37 mouse cellular contexts compared by ENCODE assay signal in the genomic region with DNA sequence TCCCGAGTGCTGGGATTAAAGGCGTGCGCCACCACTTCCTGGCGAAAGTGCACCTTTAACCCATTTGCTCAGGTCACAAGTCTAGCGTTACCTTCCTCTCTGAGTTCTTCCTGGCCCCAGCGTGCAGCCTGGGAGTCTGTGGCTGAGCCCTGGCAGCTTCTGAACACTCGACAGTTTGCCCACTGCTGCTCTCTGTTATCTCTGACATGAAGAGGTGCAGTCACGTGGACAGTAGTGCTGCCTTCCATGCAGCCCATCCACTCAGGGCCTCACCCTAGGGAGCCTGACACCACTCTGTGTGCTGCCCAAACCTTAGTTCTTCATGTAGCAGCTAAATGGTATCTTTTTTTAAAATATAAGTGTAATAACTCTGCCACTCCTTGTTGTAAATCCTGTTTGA. TPM values are rescaled to one million over a fixed set of nuclear protein-coding genes. Genes with fewer than 3 reads are reported as not detected.
DNase-seq lines count a peak whose midpoint lies in the region; ATAC-seq and TF ChIP-seq lines count a peak whose summit lies in the region.
"Had no signal": no experiment of that assay in that cellular context is flagged by ENCODE, and none has a peak within 500 bp of the region (broad histone marks: within the 10 kb centered on the region; RNA-seq: fewer than 3 reads in every experiment).

No protein-coding gene starts in this region.

- WGBS in heart, postnatal 0 days, result 53% methylated on average over 8 of the region's 8 CpGs
- WGBS in heart, embryonic 11.5 days (ENCODE audit: insufficient replicate concordance), result 67% methylated on average over 8 of the region's 8 CpGs
- WGBS in liver, embryonic 15.5 days (ENCODE audit: insufficient replicate concordance), result 47% methylated on average over 8 of the region's 8 CpGs
- WGBS in hindbrain, postnatal 0 days, result 91% methylated on average over 8 of the region's 8 CpGs
- 80% methylated on average over 8 of the region's 8 CpGs for WGBS in lung, adult 2 months

- H3K4me3 ChIP-seq in heart, postnatal 0 days (ENCODE audit: low read depth, low read length), result no peak overlapping the region
- H3K4me3 ChIP-seq in heart, embryonic 11.5 days (ENCODE audit: low read depth, low read length), result no peak overlapping the region
- no peak overlapping the region for H3K4me3 ChIP-seq in liver, embryonic 15.5 days (replicated peaks)
- H3K4me3 ChIP-seq in hindbrain, postnatal 0 days (ENCODE audit: low read length), result no peak overlapping the region
- no peak overlapping the region for H3K4me3 ChIP-seq in lung, adult 2 months (replicated peaks; ENCODE audit: extremely low read depth, low read depth, low read length)
- H3K4me3 ChIP-seq: embryonic facial prominence, embryonic 13.5 days; gastrocnemius, adult 2 months; intestine, embryonic 15.5 days; lung, embryonic 15.5 days; midbrain, embryonic 12.5 days had no signal

- no peaks in the 10 kb centered on the region for H3K27me3 ChIP-seq in heart, postnatal 0 days (ENCODE audit: control insufficient read depth, insufficient read depth, low read length)
- H3K27me3 ChIP-seq in heart, embryonic 11.5 days (ENCODE audit: control insufficient read depth, insufficient read depth, low read length), result no peaks in the 10 kb centered on the region
- H3K27me3 ChIP-seq in liver, embryonic 15.5 days, result no peaks in the 10 kb centered on the region
- no peaks in the 10 kb centered on the region for H3K27me3 ChIP-seq in hindbrain, postnatal 0 days (ENCODE audit: insufficient read depth, low read length)
- H3K27me3 ChIP-seq: embryonic facial prominence, embryonic 13.5 days; intestine, embryonic 15.5 days; lung, embryonic 15.5 days; midbrain, embryonic 12.5 days had no signal

- no peak for TF ChIP-seq EP300 in heart, postnatal 0 days (IDR thresholded peaks at IDR 0.05; ENCODE audit: low read depth)

- no peak overlapping the region for H3K4me2 ChIP-seq in heart, postnatal 0 days (ENCODE audit: low read depth, low read length)
- no peak overlapping the region for H3K4me2 ChIP-seq in heart, embryonic 11.5 days
- H3K4me2 ChIP-seq in liver, embryonic 15.5 days, result no peak overlapping the region
- no peak overlapping the region for H3K4me2 ChIP-seq in hindbrain, postnatal 0 days (ENCODE audit: low read depth, low read length)
- H3K4me2 ChIP-seq: embryonic facial prominence, embryonic 13.5 days; intestine, embryonic 15.5 days; lung, embryonic 15.5 days; midbrain, embryonic 12.5 days had no signal

- ATAC-seq in heart, postnatal 0 days (ENCODE audit: insufficient read depth, low read depth), result peak; percentile 86
- no peak for ATAC-seq in heart, embryonic 11.5 days (replicated peaks; ENCODE audit: insufficient number of reproducible peaks, low FRiP score, low TSS enrichment)
- ATAC-seq in liver, embryonic 15.5 days (ENCODE audit: insufficient read depth), result peak; percentile 73
- no peak for ATAC-seq in hindbrain, postnatal 0 days
- ATAC-seq: activated CD4-positive, CD25-positive, alpha-beta regulatory T cell, adult 4 months; CD4-positive, CD25-positive, alpha-beta regulatory T cell, adult 4 months; forebrain, embryonic 16.5 days; hindbrain, embryonic 16.5 days; intestine, embryonic 15.5 days had no signal

- peak; percentile 48 for DNase-seq in heart, postnatal 0 days (ENCODE audit: low spot score)
- peak; percentile 42 for DNase-seq in liver
- no peak for DNase-seq in spleen, postnatal 14 days (ENCODE audit: low spot score in 2 of 2)
- no peak for DNase-seq in hindbrain, postnatal 0 days (ENCODE audit: low spot score)
- DNase-seq in lung, adult 2 months, result no peak
- DNase-seq: adrenal gland, adult 8-10 months; cerebellum, adult 11-12 months; cerebellum, adult 9-11 months; gastrocnemius, adult 2 months; heart, postnatal 14 days; kidney, adult 2 months; kidney, postnatal 36 days; left cerebral cortex, postnatal 4 days; retina, postnatal 1 day; right cerebral cortex, postnatal 14 days; thymus, adult 18-20 months; thymus, postnatal 36 days had no signal

- TF ChIP-seq POLR2A in lung, adult 2 months (IDR thresholded peaks at IDR 0.05; ENCODE audit: borderline replicate concordance, extremely low read depth, low read depth, low read length), result no peak

- H3K9ac ChIP-seq in heart, postnatal 0 days (replicated peaks; ENCODE audit: low read depth, low read length), result no peak overlapping the region
- no peak overlapping the region for H3K9ac ChIP-seq in heart, embryonic 11.5 days (ENCODE audit: low read depth, low read length)
- no peak overlapping the region for H3K9ac ChIP-seq in liver, embryonic 15.5 days
- H3K9ac ChIP-seq in hindbrain, postnatal 0 days (replicated peaks; ENCODE audit: low read length), result no peak overlapping the region
- H3K9ac ChIP-seq: embryonic facial prominence, embryonic 13.5 days; intestine, embryonic 15.5 days; lung, embryonic 15.5 days; midbrain, embryonic 12.5 days had no signal

- peaks cover 93% of the 10 kb centered on the region for H3K36me3 ChIP-seq in heart, postnatal 0 days (replicated peaks; ENCODE audit: control insufficient read depth, insufficient read depth, low read length)
- H3K36me3 ChIP-seq in heart, embryonic 11.5 days (ENCODE audit: control insufficient read depth, insufficient read depth, low read length), result peaks cover 21% of the 10 kb centered on the region
- H3K36me3 ChIP-seq in liver, embryonic 15.5 days (replicated peaks), result peaks cover 81% of the 10 kb centered on the region
- peaks cover 82% of the 10 kb centered on the region for H3K36me3 ChIP-seq in hindbrain, postnatal 0 days (ENCODE audit: insufficient read depth, low read length)

- TF ChIP-seq CTCF in heart, postnatal 0 days (IDR thresholded peaks at IDR 0.05; ENCODE audit: low read depth), result no peak
- TF ChIP-seq CTCF in hindbrain, postnatal 0 days (IDR thresholded peaks at IDR 0.05; ENCODE audit: low read depth), result no peak
- TF ChIP-seq CTCF in lung, adult 2 months (IDR thresholded peaks at IDR 0.05; ENCODE audit: insufficient read depth, low read length), result no peak

- H3K27ac ChIP-seq in heart, postnatal 0 days (ENCODE audit: low read depth), result no peak overlapping the region
- H3K27ac ChIP-seq in heart, embryonic 11.5 days (ENCODE audit: low read depth, low read length), result no peak overlapping the region
- H3K27ac ChIP-seq in liver, embryonic 15.5 days (replicated peaks), result no peak overlapping the region
- no peak overlapping the region for H3K27ac ChIP-seq in hindbrain, postnatal 0 days
- H3K27ac ChIP-seq: embryonic facial prominence, embryonic 13.5 days; gastrocnemius, adult 2 months; intestine, embryonic 15.5 days; lung, embryonic 15.5 days; midbrain, embryonic 12.5 days; stomach, postnatal 0 days had no signal

- no peaks in the 10 kb centered on the region for H3K4me1 ChIP-seq in heart, postnatal 0 days (ENCODE audit: control insufficient read depth, insufficient read depth)
- H3K4me1 ChIP-seq in heart, embryonic 11.5 days (ENCODE audit: control insufficient read depth, insufficient read depth, low read length), result no peaks in the 10 kb centered on the region
- H3K4me1 ChIP-seq in liver, embryonic 15.5 days (replicated peaks), result 0 out of 2 replicates have a peak, but pooled peaks cover 15% of the 10 kb centered on the region
- no peaks in the 10 kb centered on the region for H3K4me1 ChIP-seq in hindbrain, postnatal 0 days (ENCODE audit: insufficient read depth, low read length)
- H3K4me1 ChIP-seq in lung, adult 2 months (ENCODE audit: control insufficient read depth, insufficient read depth, low read length), result no peaks in the 10 kb centered on the region
- H3K4me1 ChIP-seq: embryonic facial prominence, embryonic 13.5 days; intestine, embryonic 15.5 days; lung, embryonic 15.5 days; midbrain, embryonic 12.5 days had no signal

- H3K9me3 ChIP-seq in heart, postnatal 0 days (replicated peaks; ENCODE audit: control insufficient read depth, low read length), result no peaks in the 10 kb centered on the region
- H3K9me3 ChIP-seq in heart, embryonic 11.5 days (replicated peaks; ENCODE audit: control insufficient read depth, low read length), result no peaks in the 10 kb centered on the region
- H3K9me3 ChIP-seq in liver, embryonic 15.5 days (replicated peaks), result no peaks in the 10 kb centered on the region
- H3K9me3 ChIP-seq in hindbrain, postnatal 0 days (ENCODE audit: low read length), result no peaks in the 10 kb centered on the region
- H3K9me3 ChIP-seq: embryonic facial prominence, embryonic 13.5 days; intestine, embryonic 15.5 days; lung, embryonic 15.5 days; midbrain, embryonic 12.5 days had no signal

RNA-seq across cellular contexts. Expression of a gene that starts 16.6 kb away (rescaled TPM):
- total RNA-seq in heart, postnatal 0 days (2014; rRNA removed; ENCODE audit: low replicate concordance), result 69.4 and 74.0 TPM in 2 replicates
- polyA plus RNA-seq in heart, postnatal 0 days (2015; fragmentation: Nextera tagmentation; extraction: Ambion mirVana), result 86.9 and 87.7 TPM in 2 replicates
- 78.4 and 79.9 TPM in 2 replicates for polyA plus RNA-seq in heart, embryonic 11.5 days (2014; fragmentation: Nextera tagmentation; extraction: Ambion mirVana)
- 40.3 and 41.1 TPM in 2 replicates for polyA plus RNA-seq in liver, embryonic 15.5 days (2015; fragmentation: Nextera tagmentation; extraction: Ambion mirVana)
- 67.7 and 75.4 TPM in 2 replicates for total RNA-seq in hindbrain, postnatal 0 days (2014; rRNA removed)
- 115 and 120 TPM in 2 replicates for polyA plus RNA-seq in hindbrain, postnatal 0 days (2015; fragmentation: Nextera tagmentation; extraction: Ambion mirVana)
- 46.3 and 66.6 TPM in 2 replicates for polyA plus RNA-seq in lung, adult 2 months (2012; rRNA removed)

RNA-seq across cellular contexts. Expression of a gene that starts 29.0 kb away (rescaled TPM):
- total RNA-seq in heart, postnatal 0 days (2014; rRNA removed; ENCODE audit: low replicate concordance), result not detected in 2 replicates
- polyA plus RNA-seq in heart, postnatal 0 days (2015; fragmentation: Nextera tagmentation; extraction: Ambion mirVana), result not detected in 2 replicates
- polyA plus RNA-seq in heart, embryonic 11.5 days (2014; fragmentation: Nextera tagmentation; extraction: Ambion mirVana), result not detected in 2 replicates
- polyA plus RNA-seq in liver, embryonic 15.5 days (2015; fragmentation: Nextera tagmentation; extraction: Ambion mirVana), result not detected in 2 replicates
- total RNA-seq in hindbrain, postnatal 0 days (2014; rRNA removed), result 4.9 TPM in 1 of 2 replicates, not detected in the other
- not detected in 2 replicates for polyA plus RNA-seq in hindbrain, postnatal 0 days (2015; fragmentation: Nextera tagmentation; extraction: Ambion mirVana)
- 0.28 TPM in 1 of 2 replicates, not detected in the other for polyA plus RNA-seq in lung, adult 2 months (2012; rRNA removed)
- total RNA-seq: adrenal gland, adult 8-10 months; gastrocnemius, adult 2 months; gastrocnemius, postnatal 4 days; heart, adult 8-10 months; heart, postnatal 14 days; layer of hippocampus, postnatal 25 days; megakaryocyte, adult 5-6 weeks had no signal
- polyA plus RNA-seq: activated CD4-positive, CD25-positive, alpha-beta regulatory T cell, adult 4 months; CD4-positive, CD25-positive, alpha-beta regulatory T cell, adult 4 months; embryonic facial prominence, embryonic 13.5 days; forebrain, embryonic 11.5 days; hindbrain, embryonic 11.5 days; intestine, embryonic 15.5 days; kidney, adult 2 months; lung, embryonic 15.5 days; midbrain, embryonic 12.5 days; neural tube, embryonic 14.5 days; small intestine, adult 2 months; stomach, postnatal 0 days had no signal

RNA-seq across cellular contexts. Expression of a gene that starts 35.4 kb away (rescaled TPM):
- total RNA-seq in heart, postnatal 0 days (2014; rRNA removed; ENCODE audit: low replicate concordance), result not detected in 2 replicates
- 0.22 and 0.51 TPM in 2 replicates for polyA plus RNA-seq in heart, postnatal 0 days (2015; fragmentation: Nextera tagmentation; extraction: Ambion mirVana)
- polyA plus RNA-seq in heart, embryonic 11.5 days (2014; fragmentation: Nextera tagmentation; extraction: Ambion mirVana), result 1.1 and 1.3 TPM in 2 replicates
- not detected in 2 replicates for polyA plus RNA-seq in liver, embryonic 15.5 days (2015; fragmentation: Nextera tagmentation; extraction: Ambion mirVana)
- 0.78 and 1.5 TPM in 2 replicates for total RNA-seq in hindbrain, postnatal 0 days (2014; rRNA removed)
- 0.45 and 0.73 TPM in 2 replicates for polyA plus RNA-seq in hindbrain, postnatal 0 days (2015; fragmentation: Nextera tagmentation; extraction: Ambion mirVana)
- polyA plus RNA-seq in lung, adult 2 months (2012; rRNA removed), result 0.26 TPM in 1 of 2 replicates, not detected in the other
- total RNA-seq: adrenal gland, adult 8-10 months; gastrocnemius, adult 2 months; gastrocnemius, postnatal 4 days; megakaryocyte, adult 5-6 weeks had no signal
- polyA plus RNA-seq: activated CD4-positive, CD25-positive, alpha-beta regulatory T cell, adult 4 months; CD4-positive, CD25-positive, alpha-beta regulatory T cell, adult 4 months; embryonic facial prominence, embryonic 13.5 days; forebrain, embryonic 11.5 days; hindbrain, embryonic 11.5 days; hindbrain, embryonic 16.5 days; intestine, embryonic 15.5 days; kidney, adult 2 months; kidney, embryonic 16.5 days; lung, embryonic 15.5 days; midbrain, embryonic 12.5 days; small intestine, adult 2 months had no signal

Comparison
In these comparisons a context has a peak if more than half of its experiments do, and no peak if none do; other contexts are left out.
1. ATAC-seq: peak in heart, postnatal 0 days (single experiment) and liver, embryonic 15.5 days (single experiment); none in heart, embryonic 11.5 days (single experiment) and hindbrain, postnatal 0 days (single experiment).
2. DNase-seq: peak in heart, postnatal 0 days (single experiment) and liver (single experiment); none in spleen, postnatal 14 days (0 of 2), hindbrain, postnatal 0 days (single experiment) and lung, adult 2 months (single experiment).